ENCODE assay signal across 9 mouse cellular contexts in the genomic region with DNA sequence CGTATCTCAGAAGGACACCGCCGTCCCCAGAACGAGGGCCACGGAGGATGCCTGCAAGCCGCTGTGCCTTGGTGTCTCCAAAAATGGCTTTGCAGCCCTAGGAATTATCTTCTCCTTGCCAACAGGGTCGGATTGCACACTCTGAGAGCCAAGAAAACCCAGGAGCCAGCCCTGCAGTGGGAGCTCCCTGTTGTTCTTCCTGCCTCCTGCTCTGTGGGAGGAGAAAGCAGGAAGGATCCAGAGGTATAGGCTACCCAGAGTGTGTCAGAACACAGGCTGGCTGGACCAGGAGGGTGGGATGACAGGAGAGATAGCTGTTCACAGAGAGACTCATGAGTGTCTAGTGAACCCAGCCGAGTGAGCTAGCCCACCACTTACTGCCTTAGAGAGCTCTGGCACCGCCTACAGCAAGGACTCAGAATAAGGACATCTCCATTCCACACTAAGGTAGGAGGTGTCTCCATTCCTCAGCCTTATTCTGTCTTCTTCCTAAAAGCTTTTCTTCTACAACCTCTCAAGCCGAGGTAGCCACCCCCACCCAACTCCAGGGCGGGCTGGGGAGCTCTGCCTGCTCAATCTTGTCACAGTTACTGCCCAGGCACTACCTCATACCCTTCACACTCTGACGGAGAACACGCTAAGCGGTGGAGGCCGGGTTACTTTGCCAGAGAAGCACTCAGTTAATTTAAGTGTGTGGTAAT. TPM values are rescaled to one million over a fixed set of nuclear protein-coding genes. Genes with fewer than 3 reads are reported as not detected.
DNase-seq lines count a peak whose midpoint lies in the region; ATAC-seq and TF ChIP-seq lines count a peak whose summit lies in the region.
"Had no signal": no experiment of that assay in that cellular context is flagged by ENCODE, and none has a peak within 500 bp of the region (broad histone marks: within the 10 kb centered on the region; RNA-seq: fewer than 3 reads in every experiment).

No protein-coding gene starts in this region.

- H3K4me2 ChIP-seq in lung, embryonic 15.5 days: no peak overlapping the region
- H3K4me2 ChIP-seq in liver, embryonic 16.5 days (ENCODE audit: low read depth, low read length): no peak overlapping the region
- no peak overlapping the region for H3K4me2 ChIP-seq in forebrain, embryonic 16.5 days (ENCODE audit: low read length)

- peaks cover 52% of the 10 kb centered on the region for H3K4me1 ChIP-seq in heart, adult 2 months (ENCODE audit: control insufficient read depth, insufficient read depth, low read length)
- H3K4me1 ChIP-seq in lung, embryonic 15.5 days: peaks cover 89% of the 10 kb centered on the region
- H3K4me1 ChIP-seq in liver, embryonic 16.5 days (ENCODE audit: control insufficient read depth, low read depth, low read length): peaks cover 80% of the 10 kb centered on the region
- H3K4me1 ChIP-seq in forebrain, embryonic 16.5 days (replicated peaks; ENCODE audit: control insufficient read depth, insufficient read depth, low read length): peaks cover 33% of the 10 kb centered on the region

- peak overlapping the region; percentile 93 for H3K27ac ChIP-seq in heart, adult 2 months
- H3K27ac ChIP-seq in lung, embryonic 15.5 days: peak overlapping the region; percentile 94
- H3K27ac ChIP-seq in liver, embryonic 16.5 days (ENCODE audit: low read length): no peak overlapping the region
- no peak overlapping the region for H3K27ac ChIP-seq in forebrain, embryonic 16.5 days (ENCODE audit: low read length)

- ATAC-seq in lung, embryonic 15.5 days (ENCODE audit: borderline replicate concordance, extremely low read depth, low FRiP score, low TSS enrichment): no peak
- ATAC-seq in liver, embryonic 16.5 days (ENCODE audit: low read depth): no peak
- ATAC-seq in forebrain, embryonic 16.5 days: no peak

- H3K36me3 ChIP-seq in heart, adult 2 months (ENCODE audit: control insufficient read depth, insufficient read depth, low read length): peaks cover 11% of the 10 kb centered on the region
- H3K36me3 ChIP-seq in lung, embryonic 15.5 days: no peaks in the 10 kb centered on the region
- H3K36me3 ChIP-seq in liver, embryonic 16.5 days (ENCODE audit: control insufficient read depth, insufficient read depth): no peaks in the 10 kb centered on the region
- no peaks in the 10 kb centered on the region for H3K36me3 ChIP-seq in forebrain, embryonic 16.5 days (ENCODE audit: control insufficient read depth, insufficient read depth)

- peak overlapping the region; percentile 55 for H3K9ac ChIP-seq in heart, adult 2 months (ENCODE audit: low read depth, low read length)
- no peak overlapping the region for H3K9ac ChIP-seq in lung, embryonic 15.5 days
- peak overlapping the region; percentile 7; the same call in 1 of the 2 replicates for H3K9ac ChIP-seq in liver, embryonic 16.5 days (ENCODE audit: low read depth, low read length)
- H3K9ac ChIP-seq in forebrain, embryonic 16.5 days (replicated peaks; ENCODE audit: low read depth, low read length): no peak overlapping the region

- 0 out of 2 replicates have a peak, but pooled peaks have one; percentile 28 for TF ChIP-seq POLR2A in heart, adult 2 months (IDR thresholded peaks at IDR 0.05; ENCODE audit: insufficient read depth, low read depth, low read length)

- H3K79me2 ChIP-seq in heart, adult 2 months (replicated peaks; ENCODE audit: control insufficient read depth, insufficient read depth, low read length): peaks cover 5% of the 10 kb centered on the region

- TF ChIP-seq EP300 in heart, adult 2 months (IDR thresholded peaks at IDR 0.05; ENCODE audit: insufficient read depth, low read depth, low read length): no peak

- no peak for TF ChIP-seq CTCF in heart, adult 2 months (IDR thresholded peaks at IDR 0.05)

- peak; percentile 55 to 63 for DNase-seq in heart, adult 2 months
- DNase-seq in heart, postnatal 25 days (ENCODE audit: low spot score): no peak
- DNase-seq in lung, postnatal 14 days: no peak
- DNase-seq in frontal cortex, adult 2 months (ENCODE audit: extremely low spot score in 1 of 2, low spot score in 1 of 2): peak; percentile 63 to 66
- DNase-seq in MN1 (ENCODE audit: low spot score): no peak
- DNase-seq: gastrocnemius, postnatal 10 days had no signal

- intact Hi-C loops in heart, adult 2 months (cut with DNase I): no loop called here
- intact Hi-C loops in heart, postnatal 25 days (cut with DNase I): no loop called here

- H3K9me3 ChIP-seq in lung, embryonic 15.5 days: no peaks in the 10 kb centered on the region
- no peaks in the 10 kb centered on the region for H3K9me3 ChIP-seq in liver, embryonic 16.5 days (replicated peaks; ENCODE audit: control insufficient read depth, low read length)
- H3K9me3 ChIP-seq in forebrain, embryonic 16.5 days (ENCODE audit: control insufficient read depth, low read length): no peaks in the 10 kb centered on the region

- H3K4me3 ChIP-seq in heart, adult 2 months: peak overlapping the region; percentile 37
- H3K4me3 ChIP-seq in lung, embryonic 15.5 days: no peak overlapping the region
- H3K4me3 ChIP-seq in liver, embryonic 16.5 days (ENCODE audit: low read depth, low read length): no peak overlapping the region
- H3K4me3 ChIP-seq in forebrain, embryonic 16.5 days (replicated peaks; ENCODE audit: low read length): no peak overlapping the region

- no peaks in the 10 kb centered on the region for H3K27me3 ChIP-seq in heart, adult 2 months (ENCODE audit: control insufficient read depth, insufficient read depth, low read length)
- no peaks in the 10 kb centered on the region for H3K27me3 ChIP-seq in lung, embryonic 15.5 days
- no peaks in the 10 kb centered on the region for H3K27me3 ChIP-seq in liver, embryonic 16.5 days (ENCODE audit: control insufficient read depth, insufficient read depth, low read depth, low read length)
- H3K27me3 ChIP-seq in forebrain, embryonic 16.5 days (replicated peaks; ENCODE audit: control insufficient read depth, insufficient read depth, low read length): no peaks in the 10 kb centered on the region

- WGBS in heart, adult 2 months: 28% methylated on average over 15 of the region's 15 CpGs
- WGBS in lung, embryonic 15.5 days: 65% methylated on average over 15 of the region's 15 CpGs
- 70% methylated on average over 15 of the region's 15 CpGs for WGBS in liver, embryonic 16.5 days (ENCODE audit: insufficient replicate concordance)
- 85% methylated on average over 15 of the region's 15 CpGs for WGBS in forebrain, embryonic 16.5 days

RNA-seq across cellular contexts. Expression of gene Rassf3, which starts 48.0 kb away (rescaled TPM):
- 100 to 1,000 TPM; 134 to 135 TPM for total RNA-seq in heart, adult 2 months (2021)
- 69.4 and 121 TPM in 2 replicates for polyA plus RNA-seq in heart, adult 2 months (2012; rRNA removed)
- total RNA-seq in heart, postnatal 25 days (2021): 100 to 1,000 TPM; 146 to 157 TPM
- 18.3 and 20.8 TPM in 2 replicates for polyA plus RNA-seq in lung, embryonic 15.5 days (2015; fragmentation: Nextera tagmentation; extraction: Ambion mirVana)
- 18.0 and 21.5 TPM in 2 replicates for polyA plus RNA-seq in frontal cortex, adult 2 months (2012; rRNA removed)
- 12.1 and 13.3 TPM in 2 replicates for polyA plus RNA-seq in liver, embryonic 16.5 days (2015; fragmentation: Nextera tagmentation; extraction: Ambion mirVana)
- polyA plus RNA-seq in forebrain, embryonic 16.5 days (2015; fragmentation: Nextera tagmentation; extraction: Ambion mirVana): 4.1 and 5.3 TPM in 2 replicates

Comparison
In these comparisons a context has a peak if more than half of its experiments do, and no peak if none do; other contexts are left out.
1. DNase-seq: peak in heart, adult 2 months (2 of 2) and frontal cortex, adult 2 months (2 of 2); none in heart, postnatal 25 days (single experiment), lung, postnatal 14 days (single experiment) and MN1 (single experiment).
2. H3K27ac ChIP-seq: peak in heart, adult 2 months (single experiment) and lung, embryonic 15.5 days (single experiment); none in liver, embryonic 16.5 days (single experiment) and forebrain, embryonic 16.5 days (single experiment).
3. H3K9ac ChIP-seq: peak in heart, adult 2 months (single experiment) and liver, embryonic 16.5 days (single experiment); none in lung, embryonic 15.5 days (single experiment) and forebrain, embryonic 16.5 days (single experiment).